Mouse (Mus musculus): Measurements from ENCODE around the gene Msh5.

The Msh5 gene

GRCm38 (mm10) chr17:35045807-35046680 is 501 bp downstream of the Msh5 start:
- CTCF ChIA-PET: interaction anchor here in 3 of 4 experiments (0.6 to 2.6 kb wide), 13 partner anchors 13 to 121 kb away, joined by 3 to 13 read pairs (median 5); partner anchors contain the start of gene Ddah2 (in 1 of the 3)
- POLR2A ChIA-PET: interaction anchor here (0.5 to 8.9 kb wide), 62 partner anchors 8 to 442 kb away, joined by 3 to 105 read pairs (median 5); partner anchors contain the start of genes Ddah2 (in 3 of the 4), Sapcd1 (in 3 of the 4), D17H6S53E (in 2 of the 4) and Ddx39b (in 2 of the 4)

DNA sequence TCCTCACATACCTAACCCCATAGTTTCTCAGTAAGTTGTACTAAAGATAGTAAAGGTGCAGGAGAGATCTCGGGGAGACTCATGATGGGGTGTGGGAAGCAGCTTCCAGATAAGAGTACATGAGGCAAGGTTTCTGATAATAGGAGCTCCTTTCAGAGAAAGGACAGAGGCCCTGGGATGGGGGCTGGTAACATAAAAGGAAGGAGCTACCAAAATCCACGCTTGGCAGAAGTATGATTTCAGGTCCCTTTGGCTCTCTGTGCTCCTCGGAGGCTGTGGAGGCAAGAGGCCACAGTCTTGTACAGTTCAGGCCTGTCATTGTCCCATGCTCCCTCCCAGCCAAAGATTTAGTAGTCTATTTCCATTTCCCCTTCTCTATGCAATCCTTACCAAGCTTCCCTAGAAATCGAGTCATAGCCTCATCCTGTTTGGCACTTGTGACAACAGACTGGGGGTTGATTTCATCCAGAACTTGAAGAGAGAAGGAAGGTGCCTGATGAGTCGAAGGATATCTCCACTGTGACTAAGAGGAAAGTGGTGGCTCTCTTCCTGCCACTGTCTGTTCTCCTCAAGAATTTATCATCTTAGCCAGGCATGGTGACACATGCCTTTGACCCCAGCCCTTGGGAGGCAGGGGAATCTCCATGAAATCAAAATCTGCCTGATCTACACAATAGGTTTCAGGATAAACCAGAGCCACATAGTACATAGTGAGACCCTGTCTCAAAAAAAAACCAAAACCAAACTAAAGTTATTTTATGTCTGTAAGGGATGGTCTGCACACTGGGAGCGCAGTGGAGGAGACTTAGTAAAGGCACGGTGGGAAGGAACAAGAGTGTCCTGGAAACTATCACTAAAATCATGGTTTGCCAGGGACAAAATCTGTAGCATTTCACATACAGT is 1.4 kb downstream of the Msh5 start:
- CTCF ChIA-PET: interaction anchor here in 1 of 4 experiments (0.6 to 2.6 kb wide), 3 partner anchors 14 to 225 kb away, joined by 3 to 13 read pairs (median 11); partner anchors contain the start of gene Ddah2
- POLR2A ChIA-PET: interaction anchor here (0.5 to 8.9 kb wide), 22 partner anchors 13 to 114 kb away, joined by 3 to 105 read pairs (median 5); partner anchors contain the start of genes Ddah2 (in 2 of the 4), Sapcd1 (in 2 of the 4), Csnk2b (in 1 of the 4) and Gpank1 (in 1 of the 4)

GRCm38 (mm10) chr17:35043794-35044193 is 2.8 kb downstream of the Msh5 start:
- CTCF ChIA-PET: interaction anchor here in 1 of 4 experiments (0.5 kb wide), 1 partner anchor 173 kb away, joined by 4 read pairs; no protein-coding TSS in a partner anchor
- POLR2A ChIA-PET: interaction anchor here in 2 of 4 experiments (1.2 to 8.9 kb wide), 4 partner anchors 14 to 103 kb away, joined by 3 to 82 read pairs (median 10); partner anchors contain the start of gene Ddah2 (in 1 of the 2)

GRCm38 (mm10) chr17:35039121-35039873 is 7.2 kb downstream of the Msh5 start:
- POLR2A ChIA-PET: interaction anchor here in 2 of 4 experiments (0.6 to 1.3 kb wide), 3 partner anchors 21 to 49 kb away, joined by 3 to 4 read pairs (median 3); partner anchors contain the start of gene Ly6g6e (in 1 of the 2)
- CTCF ChIA-PET: interaction anchor here in 1 of 4 experiments (0.6 kb wide), 1 partner anchor 192 kb away, joined by 6 read pairs; no protein-coding TSS in a partner anchor

- ChIA-PET POLR2A (interaction anchor here in 3 of 4 experiments (0.6 to 1.5 kb wide), 6 partner anchors 11 to 135 kb away, joined by 3 to 6 read pairs (median 3); partner anchors contain the start of gene Msh5 (in 2 of the 3)), CTCF (interaction anchor here (0.6 to 1.5 kb wide), 6 partner anchors 14 to 81 kb away, joined by 3 to 9 read pairs (median 6); no protein-coding TSS in a partner anchor)
Observed at GRCm38 (mm10) chr17:35034896-35035295, 11.6 kb downstream of the Msh5 start.

DNA sequence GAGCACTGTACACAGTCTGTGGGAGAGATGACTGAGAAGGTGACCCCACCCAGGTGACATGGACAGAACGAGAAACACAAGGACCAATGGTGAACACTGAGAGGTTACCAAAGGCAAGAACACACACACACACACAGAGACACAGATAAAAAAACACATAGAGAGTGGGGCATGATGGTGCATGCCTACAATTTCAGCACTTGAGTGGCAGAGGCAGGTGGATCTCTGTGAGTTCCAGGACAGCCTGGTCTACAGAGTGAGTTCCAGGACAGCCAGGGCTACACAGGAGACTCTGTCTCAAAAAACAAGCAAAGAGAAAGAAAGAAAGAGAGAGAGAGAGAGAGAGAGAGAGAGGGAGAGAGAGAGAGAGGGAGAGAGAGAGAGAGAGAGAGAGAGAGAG is 12.8 kb downstream of the Msh5 start:
- ChIA-PET CTCF (interaction anchor here in 3 of 4 experiments (0.6 to 1.3 kb wide), 5 partner anchors 12 to 199 kb away, joined by 3 to 6 read pairs (median 4); no protein-coding TSS in a partner anchor), POLR2A (interaction anchor here in 1 of 4 experiments (0.6 kb wide), 1 partner anchor 44 kb away, joined by 3 read pairs; no protein-coding TSS in a partner anchor)

GRCm38 (mm10) chr17:35032323-35032870 is 14.1 kb downstream of the Msh5 start:
- CTCF ChIA-PET: interaction anchor here in 3 of 4 experiments (0.5 to 1.2 kb wide), 5 partner anchors 38 to 606 kb away, joined by 3 to 6 read pairs (median 4); no protein-coding TSS in a partner anchor
- POLR2A ChIA-PET: interaction anchor here in 2 of 4 experiments (0.7 to 1.2 kb wide), 6 partner anchors 11 to 209 kb away, joined by 3 to 4 read pairs (median 4); partner anchors contain the start of genes Ddah2 (in 1 of the 2) and Ddx39b (in 1 of the 2)

GRCm38 (mm10) chr17:35031880-35032279 is 14.7 kb downstream of the Msh5 start:
- ChIA-PET CTCF (interaction anchor here in 3 of 4 experiments (0.5 to 1.2 kb wide), 4 partner anchors 65 to 642 kb away, joined by 3 to 6 read pairs (median 4); no protein-coding TSS in a partner anchor), POLR2A (interaction anchor here in 2 of 4 experiments (0.7 to 1.8 kb wide), 8 partner anchors 10 to 116 kb away, joined by 3 to 4 read pairs (median 3); partner anchors contain the start of gene Ddah2 (in 1 of the 2))

GRCm38 (mm10) chr17:35031272-35031671 is 15.3 kb downstream of the Msh5 start:
- ChIA-PET CTCF (interaction anchor here in 3 of 4 experiments (0.6 to 1.2 kb wide), 3 partner anchors 66 to 643 kb away, joined by 3 to 11 read pairs (median 3); no protein-coding TSS in a partner anchor), POLR2A (interaction anchor here in 3 of 4 experiments (0.7 to 1.8 kb wide), 5 partner anchors 10 to 116 kb away, joined by 3 to 4 read pairs (median 3); no protein-coding TSS in a partner anchor)

DNA sequence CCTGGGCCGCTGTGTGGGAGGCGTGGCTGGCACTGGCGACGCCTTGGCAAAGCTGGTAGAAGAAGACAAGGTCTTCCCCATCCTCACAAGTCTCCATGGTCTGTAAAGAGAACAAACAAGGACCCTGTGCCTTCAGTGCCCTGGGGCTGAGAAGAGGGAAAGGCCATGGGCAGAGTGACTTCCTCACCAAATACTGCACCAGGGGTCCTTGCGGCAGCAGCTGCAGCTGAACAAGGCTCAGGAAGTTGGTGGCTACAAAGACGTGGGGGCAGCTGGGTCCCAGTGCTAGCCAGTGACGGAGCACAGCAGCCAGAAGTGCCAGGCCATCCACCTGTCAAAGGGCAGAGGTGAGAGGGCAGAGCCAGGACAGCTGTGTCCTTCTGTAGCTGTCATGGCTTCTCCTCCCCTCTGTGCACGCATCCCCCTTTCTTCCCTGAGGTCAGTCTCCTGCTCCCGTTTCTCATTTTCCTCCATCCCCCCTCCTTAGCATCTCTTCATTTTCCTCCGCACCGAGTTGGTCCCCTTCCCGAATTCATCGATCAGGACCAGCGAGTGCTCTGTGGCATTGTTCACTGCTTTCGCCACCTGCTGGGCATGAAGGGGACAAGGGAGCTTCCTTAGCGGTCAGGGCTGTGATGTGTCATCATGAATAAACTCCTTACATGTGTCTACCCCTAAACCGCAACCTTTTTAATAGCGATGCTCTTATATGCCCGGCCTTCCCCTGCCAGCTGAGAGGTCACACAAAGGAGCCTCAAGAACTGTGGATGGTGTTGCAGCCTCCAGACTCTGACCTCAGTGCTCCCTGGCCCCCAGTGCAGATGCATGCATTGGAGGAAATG is 16.6 kb downstream of the Msh5 start:
- ChIA-PET CTCF (interaction anchor here (0.6 to 2.0 kb wide), 21 partner anchors 8 to 137 kb away, joined by 3 to 27 read pairs (median 3); partner anchors contain the start of genes Csnk2b (in 1 of the 4), Ddah2 (in 1 of the 4), Gpank1 (in 1 of the 4) and Msh5 (in 1 of the 4)), POLR2A (interaction anchor here (0.5 to 3.0 kb wide), 23 partner anchors 8 to 798 kb away, joined by 3 to 17 read pairs (median 4); partner anchors contain the start of genes Ddah2 (in 2 of the 4), Hspa1a (in 1 of the 4), Hspa1l (in 1 of the 4) and Ly6g6e (in 1 of the 4))

DNA sequence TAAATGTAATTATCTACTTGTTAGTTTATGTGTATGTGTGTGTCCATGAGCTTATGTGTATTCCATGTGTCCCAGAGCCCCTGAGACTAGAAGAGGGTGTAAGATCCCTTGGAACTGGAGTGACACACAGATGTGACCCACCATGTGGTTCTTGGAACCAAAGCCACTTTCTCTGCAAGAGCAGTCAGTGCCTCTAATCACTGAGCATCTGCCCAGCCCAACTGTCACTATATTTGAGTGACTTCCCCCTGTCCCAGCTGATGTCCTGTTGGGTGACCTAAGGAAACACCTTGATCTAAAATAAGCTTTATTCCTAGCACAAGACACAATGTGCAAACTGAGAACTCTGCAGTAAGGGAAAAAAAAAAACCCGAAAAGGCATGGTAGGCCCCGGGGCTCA is 18.2 kb downstream of the Msh5 start:
- ChIA-PET CTCF (interaction anchor here in 1 of 4 experiments (0.6 to 1.6 kb wide), 3 partner anchors 31 to 137 kb away, joined by 3 to 4 read pairs (median 4); partner anchors contain the start of gene Ddah2), POLR2A (interaction anchor here in 3 of 4 experiments (0.6 to 3.0 kb wide), 31 partner anchors 8 to 218 kb away, joined by 3 to 17 read pairs (median 4); partner anchors contain the start of genes Msh5 (in 3 of the 3), Ddah2 (in 2 of the 3), Clic1 (in 1 of the 3) and Ly6g6f (in 1 of the 3))

DNA sequence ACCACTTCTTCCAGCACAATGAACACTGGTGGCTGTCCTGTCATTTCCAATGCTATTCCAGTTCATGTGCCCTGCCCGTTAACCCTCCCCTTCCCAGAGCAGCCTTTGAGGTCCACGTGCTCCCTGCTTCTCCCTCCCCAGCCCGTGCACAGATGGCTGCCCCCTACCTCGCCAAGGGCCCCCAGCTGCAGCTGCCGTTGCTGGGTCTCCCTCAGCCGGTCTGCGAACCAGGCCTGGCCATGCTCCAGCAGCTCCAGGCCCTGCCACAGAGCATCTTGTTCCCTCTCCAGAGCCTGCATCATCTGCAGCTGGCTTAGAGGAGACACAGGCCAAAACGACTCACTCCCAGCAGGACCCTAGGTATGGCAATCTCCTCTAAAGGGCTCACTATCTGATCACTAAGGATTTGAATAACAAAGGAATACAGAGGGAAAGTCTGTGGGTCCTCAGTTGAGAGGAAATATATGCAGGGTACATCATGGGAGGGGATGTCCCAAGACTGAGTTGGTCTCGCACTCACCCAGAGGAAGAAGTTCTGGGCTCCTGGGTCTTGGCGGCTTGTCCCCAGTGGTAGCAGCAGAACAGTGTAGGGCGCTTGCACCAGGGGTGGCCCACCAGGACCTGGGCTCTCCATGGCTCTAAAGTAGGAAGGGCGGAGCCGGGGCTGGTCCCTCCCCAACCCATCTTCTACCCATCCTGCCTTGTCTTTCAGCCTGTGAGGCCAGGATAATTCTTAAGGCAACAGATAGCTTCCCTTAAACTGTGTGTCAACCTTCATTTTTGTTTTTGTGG is 19.1 kb downstream of the Msh5 start, which contains the start of gene Sapcd1:
Sapcd1 (minus strand) TSS at position 740 of the 792 bp plus-strand sequence.
- POLR2A ChIA-PET: interaction anchor here (0.6 to 3.0 kb wide), 22 partner anchors 8 to 100 kb away, joined by 3 to 11 read pairs (median 4); partner anchors contain the start of genes Msh5 (in 3 of the 4), Clic1 (in 1 of the 4), Ddah2 (in 1 of the 4) and Ly6g6f (in 1 of the 4)
- CTCF ChIA-PET: interaction anchor here in 2 of 4 experiments (0.5 to 1.6 kb wide), 5 partner anchors 32 to 142 kb away, joined by 3 to 4 read pairs (median 4); partner anchors contain the start of gene Ddah2 (in 1 of the 2)

DNA sequence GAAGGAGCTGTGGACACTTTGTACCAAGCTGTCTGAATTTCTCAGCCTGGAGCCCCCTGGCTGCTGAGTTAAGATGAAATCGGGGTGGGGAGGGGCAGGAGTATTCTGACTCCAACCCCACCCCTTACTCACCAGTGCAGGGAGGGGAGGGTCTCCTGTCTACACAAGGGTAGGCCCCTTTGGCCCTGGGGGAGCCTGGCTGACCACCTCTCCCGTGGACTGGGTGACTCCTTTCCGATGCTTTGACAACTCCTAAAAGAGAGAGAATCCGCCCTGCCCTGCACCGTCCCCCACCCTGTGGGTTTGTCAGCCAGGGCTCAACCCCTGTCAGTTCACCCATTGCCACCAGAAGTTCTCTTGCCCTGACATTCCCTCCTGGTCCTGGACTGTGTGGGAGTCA is 20.3 kb downstream of the Msh5 start:
- POLR2A ChIA-PET: interaction anchor here (0.6 to 1.2 kb wide), 8 partner anchors 11 to 208 kb away, joined by 3 to 5 read pairs (median 3); partner anchors contain the start of genes Atp6v1g2 (in 1 of the 4) and Ddah2 (in 1 of the 4)
- CTCF ChIA-PET: interaction anchor here in 2 of 4 experiments (0.6 to 0.7 kb wide), 3 partner anchors 48 to 149 kb away, joined by 3 to 6 read pairs (median 5); no protein-coding TSS in a partner anchor

All from embryonic stem cell, embryonic (primary cell).